Mouse (Mus musculus) thymus, adult 2 months (tissue): ENCODE results near the gene Med26.

Experiments
- CTCF ChIP-seq: fragments of 200-500 bp; IDR thresholded peaks from 2 replicates; pipeline ENCODE4 v1.5.1; 2012; ENCODE audit warnings: mild to moderate bottlenecking, control low read depth, low read length, moderate library complexity, borderline replicate concordance; ENCODE audit not compliant: control insufficient read depth, poor library complexity, insufficient read depth; ENCODE audit errors: extremely low read depth
- POLR2A ChIP-seq: fragments of 200-500 bp; IDR thresholded peaks from 2 replicates; pipeline ENCODE4 v1.6.1; 2012; ENCODE audit warnings: mild to moderate bottlenecking, low read length, control low read depth, moderate library complexity; ENCODE audit not compliant: control insufficient read depth, poor library complexity, insufficient read depth; ENCODE audit errors: extremely low read depth

DNA sequence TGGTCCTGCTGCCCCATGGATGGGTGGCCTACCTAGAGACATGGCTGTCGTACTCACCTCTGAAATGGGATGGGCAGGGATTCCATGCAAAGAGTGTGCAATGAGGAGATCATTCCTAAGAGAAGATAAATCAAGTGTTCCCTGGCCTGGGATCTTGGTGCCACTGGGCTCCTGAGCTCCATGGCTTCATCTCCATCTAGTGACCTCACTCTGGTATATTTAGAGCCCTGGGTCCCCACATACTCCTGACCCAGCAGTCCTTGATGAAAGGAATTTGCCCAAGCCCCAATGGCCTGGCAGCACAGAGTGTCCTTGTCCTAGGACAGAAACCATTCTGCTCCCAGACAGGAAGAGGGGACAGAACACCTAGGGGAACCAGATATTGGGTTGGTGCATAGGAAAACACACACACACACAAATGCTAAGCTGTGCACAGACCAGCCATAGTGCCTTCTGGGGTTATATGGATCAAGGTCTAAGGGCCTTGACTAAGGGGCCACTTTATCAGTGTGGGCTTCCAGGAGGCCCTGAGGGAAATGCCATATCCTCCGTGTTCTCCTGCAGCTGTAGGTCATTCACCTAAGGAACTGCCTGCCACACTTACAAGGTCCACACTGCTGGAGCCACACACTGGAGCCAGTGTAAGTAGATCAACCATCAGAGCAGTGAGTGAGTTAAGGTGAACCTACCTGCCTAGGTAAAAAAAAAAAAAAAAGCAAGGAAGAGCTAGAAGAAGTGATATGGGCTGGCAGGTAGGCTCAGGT is 48.4 kb downstream of the Med26 start:
- TF ChIP-seq CTCF: no peak
- no peak for TF ChIP-seq POLR2A
